Mouse (Mus musculus) midbrain, postnatal 0 days (tissue): ENCODE results near the gene Tcf21. TPM values are rescaled to one million over a fixed set of nuclear protein-coding genes. Genes with fewer than 3 reads are reported as not detected.
A peak's percentile ranks its signal among the peaks of the same experiment; 100 is the strongest.

Experiments used
- ATAC-seq: fragments of 200-750 bp; cut with Nextera tagmentation; 2 replicates; pipeline ENCODE4 v1.8.0; 2017; ENCODE audit warnings: moderate number of reproducible peaks, mild to moderate bottlenecking, moderate TSS enrichment, moderate library complexity; ENCODE audit not compliant: low FRiP score
- DNase-seq: peaks from one replicate; pipeline ENCODE4 v3.0.0-alpha.2; 2015; ENCODE audit warnings: low spot score
- H3K27ac ChIP-seq: fragments of 300-500 bp; sonication (generic); 2 replicates; pipeline ENCODE4 v1.5.1; 2014; ENCODE audit warnings: low read depth, mild to moderate bottlenecking, low read length, mixed read lengths
- H3K27me3 ChIP-seq: fragments of 300-500 bp; sonication (generic); 2 replicates; pipeline ENCODE4 v1.6.1; 2014; ENCODE audit warnings: low read length, control low read depth, mixed read lengths; ENCODE audit not compliant: insufficient read depth
- H3K36me3 ChIP-seq: fragments of 300-500 bp; sonication (generic); 2 replicates; pipeline ENCODE4 v1.6.1; 2014; ENCODE audit warnings: low read length, control low read depth, mixed read lengths; ENCODE audit not compliant: insufficient read depth
- H3K4me1 ChIP-seq: fragments of 300-500 bp; sonication (generic); 2 replicates; pipeline ENCODE4 v1.6.1; 2014; ENCODE audit warnings: mild to moderate bottlenecking, control low read depth, antibody characterized with exemption, low read length, mixed read lengths; ENCODE audit not compliant: insufficient read depth
- H3K4me2 ChIP-seq: fragments of 300-500 bp; sonication (generic); 2 replicates; pipeline ENCODE4 v1.6.1; 2014; ENCODE audit warnings: low read depth, mild to moderate bottlenecking, low read length, mixed read lengths; ENCODE audit not compliant: poor library complexity, severe bottlenecking
- H3K4me3 ChIP-seq: fragments of 300-500 bp; sonication (generic); 2 replicates; pipeline ENCODE4 v1.5.1; 2014; ENCODE audit warnings: low read depth, mild to moderate bottlenecking, low read length, moderate library complexity
- H3K9ac ChIP-seq: fragments of 300-500 bp; sonication (generic); replicated peaks from 2 replicates; pipeline ENCODE4 v1.6.1; 2014; ENCODE audit warnings: mild to moderate bottlenecking, low read length, moderate library complexity, mixed read lengths; ENCODE audit not compliant: poor library complexity, severe bottlenecking
- H3K9me3 ChIP-seq: fragments of 300-500 bp; sonication (generic); 2 replicates; pipeline ENCODE4 v1.6.1; 2016; ENCODE audit warnings: low read length, control low read depth
- CTCF ChIP-seq: IDR thresholded peaks from 2 replicates; pipeline ENCODE4 v1.5.1; 2016; ENCODE audit warnings: antibody characterized with exemption, mild to moderate bottlenecking
- WGBS: fragments of 180-500 bp; shearing (Covaris S2); extraction: QIAGEN DNeasy Blood & Tissue Kit; methylation state at CpG from one replicate; pipeline ENCODE4 v1.1.7; 2014; 5-methylcytosine and 5-hydroxymethylcytosine counted together
- polyA plus RNA-seq: library from polyadenylated mRNA; unstranded; fragments of >200 nt; fragmentation: Nextera tagmentation; extraction: Ambion mirVana; gene quantifications from 2 replicates; pipeline ENCODE4 v1.2.1, GENCODE M21; 2015
- total RNA-seq: library from RNA; depleted of rRNA; stranded (reverse); fragments of >200 nt; gene quantifications from 2 replicates; pipeline ENCODE4 v1.2.3, GENCODE M21; 2014

The Tcf21 gene
- total and polyA plus RNA-seq, 2 experiments from 2014 or later, result not detected

- no peak for DNase-seq
- H3K4me1 ChIP-seq, result no peaks in the 10 kb centered on the region
- WGBS, result 1% methylated on average over 18 of the region's 18 CpGs
- peaks cover 67% of the 10 kb centered on the region for H3K27me3 ChIP-seq
- no peaks in the 10 kb centered on the region for H3K9me3 ChIP-seq
- no peaks in the 10 kb centered on the region for H3K36me3 ChIP-seq
- no peak for ATAC-seq
- no peak for TF ChIP-seq CTCF
- H3K27ac ChIP-seq, result no peak overlapping the region
- no peak overlapping the region for H3K4me3 ChIP-seq
- no peak overlapping the region for H3K4me2 ChIP-seq
- no peak overlapping the region for H3K9ac ChIP-seq
Measured at GRCm38 (mm10) chr10:22813317-22813960, 6.5 kb downstream of the Tcf21 start.

DNA sequence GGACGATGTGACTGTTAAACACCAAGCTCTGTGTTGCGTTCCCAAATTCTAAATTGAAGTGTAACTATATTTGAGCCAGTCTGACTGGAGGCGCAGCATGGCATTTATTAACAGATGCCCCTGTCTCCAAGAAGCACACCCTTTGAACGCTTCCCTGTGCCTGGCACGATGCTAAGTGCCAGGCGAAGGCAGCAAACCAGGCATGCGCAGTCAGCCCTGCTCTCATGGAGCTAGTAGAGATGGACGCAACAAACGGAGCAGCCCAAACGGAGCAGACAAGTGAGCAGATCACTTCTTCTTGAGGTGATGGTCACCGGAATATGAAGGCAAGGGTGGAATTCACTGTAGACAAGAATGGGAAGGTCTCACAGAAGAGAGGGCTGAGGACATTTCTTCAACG, 8.1 kb downstream of the Tcf21 start:
- H3K36me3 ChIP-seq, result no peaks in the 10 kb centered on the region
- WGBS, result 12% methylated on average over 12 of the region's 12 CpGs
- no peaks in the 10 kb centered on the region for H3K4me1 ChIP-seq
- ATAC-seq (no peak), DNase-seq (no peak)
- H3K4me2 ChIP-seq, result no peak overlapping the region
- no peak overlapping the region for H3K27ac ChIP-seq
- H3K9ac ChIP-seq, result no peak overlapping the region
- H3K27me3 ChIP-seq, result peaks cover 60% of the 10 kb centered on the region
- no peak for TF ChIP-seq CTCF
- no peak overlapping the region for H3K4me3 ChIP-seq
- H3K9me3 ChIP-seq, result no peaks in the 10 kb centered on the region

DNA sequence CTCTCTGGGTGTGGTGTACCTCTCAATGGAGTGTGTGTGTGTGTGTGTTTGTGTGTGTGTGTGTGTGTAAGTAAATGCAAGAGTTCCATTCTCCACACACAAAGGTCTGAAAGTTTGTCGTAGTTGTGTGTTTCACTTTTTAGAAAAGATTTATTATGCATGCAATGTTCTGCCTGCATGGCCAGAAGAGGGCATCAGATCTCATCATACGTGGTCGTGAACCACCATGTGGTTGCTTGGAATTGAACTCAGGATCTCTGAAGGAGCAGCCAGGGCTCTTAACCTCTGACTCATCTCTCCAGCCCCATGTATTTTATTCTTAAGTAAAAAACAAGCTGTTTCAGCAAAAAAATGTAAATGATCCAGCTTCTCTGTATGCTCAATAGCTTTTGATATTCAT, 37.3 kb downstream of the Tcf21 start:
- TF ChIP-seq CTCF, result peak; percentile 41
- WGBS, result 64% methylated on average over 3 of the region's 3 CpGs
- no peaks in the 10 kb centered on the region for H3K27me3 ChIP-seq

GRCm38 (mm10) chr10:22781466-22781865, 38.5 kb downstream of the Tcf21 start:
- no peaks in the 10 kb centered on the region for H3K27me3 ChIP-seq
- no peak overlapping the region for H3K9ac ChIP-seq
- no peak for ATAC-seq
- TF ChIP-seq CTCF, result peak; percentile 28; the same call in 1 of the 2 replicates
- H3K27ac ChIP-seq, result no peak overlapping the region
- no peak overlapping the region for H3K4me2 ChIP-seq
- H3K4me3 ChIP-seq, result no peak overlapping the region
- 32% methylated on average over 4 of the region's 4 CpGs for WGBS
- H3K36me3 ChIP-seq, result no peaks in the 10 kb centered on the region
- no peaks in the 10 kb centered on the region for H3K9me3 ChIP-seq
- no peak for DNase-seq
- no peaks in the 10 kb centered on the region for H3K4me1 ChIP-seq

More for the DNA sequence above, 37.3 kb downstream of the Tcf21 start:
- Histone ChIP-seq H3K9ac (no peak overlapping the region), H3K4me1 (no peaks in the 10 kb centered on the region), H3K4me2 (no peak overlapping the region), H3K36me3 (no peaks in the 10 kb centered on the region), H3K4me3 (no peak overlapping the region), H3K27ac (no peak overlapping the region), H3K9me3 (no peaks in the 10 kb centered on the region)
- DNase-seq (no peak), ATAC-seq (no peak)

DNA sequence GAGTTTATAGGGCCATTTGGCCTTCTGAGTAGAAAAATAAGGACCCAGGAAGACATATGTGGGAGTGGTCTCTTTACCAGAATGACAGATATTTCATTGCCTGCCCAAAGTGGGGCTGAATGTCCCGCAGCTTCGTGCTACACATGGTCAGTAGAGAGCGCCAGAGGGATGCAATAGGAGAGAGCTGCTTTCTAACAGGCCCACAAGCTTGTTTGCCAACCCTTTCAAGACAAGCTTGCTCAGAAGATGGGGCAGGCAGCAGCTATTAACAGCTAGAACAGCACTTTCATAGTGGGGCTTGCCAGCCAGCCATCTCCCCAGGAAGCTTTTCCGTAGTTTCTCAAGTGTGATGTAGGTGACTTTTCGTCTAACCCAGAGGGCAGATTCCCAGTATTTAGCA, 42.0 kb downstream of the Tcf21 start:
- 16% methylated on average over 5 of the region's 5 CpGs for WGBS
- Histone ChIP-seq H3K4me3 (no peak overlapping the region), H3K27ac (no peak overlapping the region), H3K4me2 (no peak overlapping the region), H3K4me1 (no peaks in the 10 kb centered on the region), H3K36me3 (no peaks in the 10 kb centered on the region), H3K9me3 (no peaks in the 10 kb centered on the region), H3K9ac (no peak overlapping the region), H3K27me3 (no peaks in the 10 kb centered on the region)
- no peak for ATAC-seq
- peak; percentile 74 for DNase-seq
- TF ChIP-seq CTCF, result peak; percentile 73

- no peak overlapping the region for H3K4me2 ChIP-seq
- no peaks in the 10 kb centered on the region for H3K36me3 ChIP-seq
- ATAC-seq, result no peak
- no peak overlapping the region for H3K27ac ChIP-seq
- H3K9me3 ChIP-seq, result no peaks in the 10 kb centered on the region
- H3K4me3 ChIP-seq, result no peak overlapping the region
- DNase-seq, result peak; percentile 63
- no peaks in the 10 kb centered on the region for H3K4me1 ChIP-seq
- TF ChIP-seq CTCF, result peak; percentile 80
- no peaks in the 10 kb centered on the region for H3K27me3 ChIP-seq
- H3K9ac ChIP-seq, result no peak overlapping the region
- 12% methylated on average over 7 of the region's 7 CpGs for WGBS
Measured at GRCm38 (mm10) chr10:22776007-22776698, 43.8 kb downstream of the Tcf21 start.
